Mouse (Mus musculus) kidney, postnatal 25 days (tissue): ENCODE measurements around the gene Bmp10.
A peak's percentile ranks its signal among the peaks of the same experiment; 100 is the strongest.
"Not testable (repeated sequence)": the region's sequence is repeated elsewhere in the genome, so short reads cannot be mapped to it uniquely, and the experiment has no call there.

Experiments
- DNase-seq, 2 experiments: peaks; one replicate each; pipeline ENCODE4 v3.0.0; 2021; ENCODE audit warnings: mixed read lengths in 2 of 2

Bmp10 gene

DNA sequence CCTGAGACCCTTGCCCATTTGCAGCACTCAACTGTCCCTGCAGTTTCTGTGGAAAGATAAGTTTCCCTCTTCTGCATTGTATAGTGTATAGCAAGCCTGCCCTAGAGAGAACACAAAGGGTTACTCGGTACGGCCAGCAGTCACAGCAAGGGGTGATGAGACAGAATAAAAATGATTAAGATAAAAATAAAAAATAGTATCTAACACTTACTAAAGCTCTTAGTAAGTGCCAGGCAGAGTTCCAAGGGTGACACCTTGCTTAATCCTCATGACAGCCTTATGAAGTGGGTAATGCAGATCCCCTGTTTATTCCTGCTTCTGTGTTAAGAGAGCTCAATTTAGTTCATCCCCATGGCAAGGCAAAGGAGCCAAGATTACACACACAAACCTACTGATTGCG is 20.7 kb downstream of the Bmp10 start:
- no peak for DNase-seq

DNA sequence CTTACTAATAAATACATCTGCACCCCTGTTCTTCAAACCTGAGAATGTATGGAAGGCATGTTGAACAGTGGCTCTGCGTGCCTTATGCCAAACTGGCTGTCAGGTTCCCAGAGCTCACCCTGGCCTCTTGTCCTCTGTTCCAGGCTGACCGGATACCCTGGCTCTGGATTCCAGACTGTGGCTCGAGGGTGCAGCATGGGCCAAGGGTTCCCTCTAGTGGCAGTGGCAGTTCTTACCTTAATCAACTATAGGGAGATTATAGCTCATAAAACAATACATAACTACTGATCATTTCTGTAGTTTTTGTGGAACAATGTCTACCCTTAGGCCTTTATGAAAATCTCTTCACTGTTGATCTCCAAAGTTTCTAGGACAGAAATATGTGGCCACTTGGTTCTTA is 22.2 kb downstream of the Bmp10 start:
- peak; percentile 70 to 72 for DNase-seq

DNA sequence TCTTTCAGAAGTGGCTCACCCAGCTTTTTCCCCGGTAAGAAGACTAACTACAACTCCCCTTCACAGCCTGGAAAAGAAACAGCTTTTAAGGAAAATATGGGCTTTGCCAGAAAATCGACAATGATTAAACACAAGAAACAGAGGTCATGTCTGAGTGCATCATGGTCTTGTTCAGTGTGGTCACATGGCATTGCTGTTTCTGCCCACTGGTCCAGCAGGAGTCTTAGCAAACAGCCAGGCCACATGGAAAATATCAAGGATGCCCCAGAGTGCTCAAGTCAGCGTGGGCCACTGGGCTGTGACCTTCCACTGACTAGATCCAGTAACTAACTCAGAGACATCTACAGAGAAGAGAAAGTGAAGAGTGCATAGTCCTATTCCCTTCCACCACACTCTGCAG is 23.0 kb downstream of the Bmp10 start:
- DNase-seq = peak; percentile 28 to 80

DNA sequence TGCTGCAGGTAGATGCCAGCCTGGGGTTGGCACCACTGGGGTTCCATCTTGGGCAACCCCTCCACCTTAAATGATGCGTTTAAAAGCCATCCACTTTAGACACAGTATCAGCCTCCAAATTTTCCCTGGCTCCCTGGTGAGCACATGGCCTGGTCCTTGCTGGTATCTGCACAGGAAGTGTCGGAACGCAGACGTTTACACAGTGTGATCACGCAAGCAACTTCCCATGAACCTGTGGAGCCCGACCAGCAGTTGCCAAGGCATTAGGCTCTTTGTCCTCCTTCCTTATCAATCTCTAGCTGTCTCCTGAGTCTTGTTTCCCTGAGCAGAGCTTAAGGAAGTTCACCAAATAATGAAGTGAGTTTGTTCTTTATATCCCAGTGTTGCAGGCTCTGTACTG is 26.7 kb downstream of the Bmp10 start:
- no peak for DNase-seq

DNA sequence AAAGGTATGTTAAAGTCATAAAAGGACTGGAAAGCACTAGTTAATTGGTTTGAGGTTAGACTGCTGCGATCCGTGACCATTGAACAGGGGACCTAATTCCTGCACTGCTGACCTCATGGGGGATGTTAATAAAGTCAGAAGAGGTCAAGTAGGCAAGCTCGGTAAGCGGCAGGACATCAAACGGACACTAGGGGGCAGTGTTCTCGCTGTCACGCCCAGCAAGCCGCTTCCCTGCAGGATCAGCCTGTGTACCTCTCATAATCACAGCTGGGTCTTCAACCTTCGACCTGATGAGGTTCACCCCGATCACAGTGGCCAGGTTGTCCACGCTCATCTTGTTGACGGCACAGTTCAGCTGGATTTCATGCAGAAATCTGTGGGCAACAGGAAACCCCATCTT is 37.4 kb downstream of the Bmp10 start:
- peak; percentile 77 to 80 for DNase-seq

DNA sequence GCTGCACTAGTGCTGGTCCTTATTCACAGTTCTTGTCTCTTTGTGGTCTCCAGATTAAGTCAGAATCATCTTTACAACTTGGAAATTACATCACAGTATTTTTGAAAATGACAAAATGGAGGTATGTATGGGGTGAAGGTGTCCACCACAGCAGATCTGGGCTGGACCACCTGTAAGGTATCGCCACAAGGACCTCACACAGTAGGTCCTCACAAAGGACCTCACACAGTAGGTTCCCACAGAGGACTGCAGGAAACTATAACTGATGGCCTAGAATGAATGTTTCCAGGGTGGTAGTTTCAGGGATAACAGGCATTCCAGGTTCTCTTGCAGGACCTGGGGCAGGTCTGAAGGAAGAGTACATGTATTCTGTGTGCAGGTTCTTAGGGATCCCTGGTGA is 38.6 kb downstream of the Bmp10 start:
- no peak for DNase-seq

DNA sequence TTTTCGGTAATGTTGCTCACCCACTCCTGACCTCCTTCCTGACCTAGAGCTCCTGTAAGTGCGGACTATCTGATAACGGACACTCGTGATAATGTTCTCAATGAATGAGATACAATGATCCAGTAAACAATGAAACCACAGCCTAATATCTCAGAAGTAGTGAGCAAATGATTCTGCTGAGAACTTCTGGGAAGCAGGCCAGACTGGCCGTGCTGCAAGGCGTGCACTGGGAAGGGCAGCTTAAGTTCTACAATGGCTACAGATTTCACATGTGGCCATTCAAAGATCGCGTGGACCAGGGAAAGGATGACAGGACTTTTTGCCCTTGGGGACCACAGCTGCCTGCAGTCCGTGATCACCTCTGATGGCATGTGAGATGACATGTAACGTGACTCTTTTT is 39.6 kb downstream of the Bmp10 start:
- no peak for DNase-seq

DNA sequence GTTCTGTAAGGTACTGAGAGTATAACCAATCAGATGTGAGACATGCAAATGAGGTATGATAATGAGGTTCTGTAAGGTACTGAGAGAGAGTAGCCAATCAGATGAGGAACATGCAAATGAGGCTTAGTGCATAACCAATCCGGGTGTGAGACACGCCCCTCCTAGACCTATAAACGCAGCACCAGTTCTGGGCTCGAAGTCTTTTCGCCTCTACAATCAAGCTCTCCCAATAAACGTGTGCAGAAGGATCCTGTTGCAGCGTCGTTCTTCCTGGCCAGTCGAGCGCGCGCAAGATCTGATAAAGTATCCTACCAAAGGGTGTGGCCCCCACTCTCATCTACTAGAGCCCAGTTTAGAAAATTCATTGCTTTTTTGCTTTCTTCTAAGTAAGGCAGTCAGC is 41.3 kb downstream of the Bmp10 start:
- DNase-seq = not testable (repeated sequence)

DNA sequence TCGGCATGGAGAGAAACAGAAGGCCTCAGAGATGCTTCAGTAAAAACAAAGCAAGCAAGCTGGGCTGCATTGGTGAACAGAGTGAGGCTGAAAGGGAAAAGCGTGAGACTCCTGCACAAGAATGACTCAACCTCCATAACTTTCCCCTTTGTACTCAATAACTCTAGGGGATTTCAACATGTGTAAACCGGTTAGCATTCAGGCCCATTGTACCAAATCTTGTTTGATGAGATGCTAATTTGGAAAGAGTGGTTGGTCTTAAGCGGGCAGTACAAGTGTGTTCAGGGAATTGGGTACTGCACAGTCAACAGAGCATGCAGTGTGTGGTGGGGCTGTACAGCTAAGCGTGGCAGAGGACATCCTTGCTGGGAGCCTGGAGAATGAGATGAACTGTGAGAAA is 46.4 kb downstream of the Bmp10 start:
- no peak for DNase-seq

DNA sequence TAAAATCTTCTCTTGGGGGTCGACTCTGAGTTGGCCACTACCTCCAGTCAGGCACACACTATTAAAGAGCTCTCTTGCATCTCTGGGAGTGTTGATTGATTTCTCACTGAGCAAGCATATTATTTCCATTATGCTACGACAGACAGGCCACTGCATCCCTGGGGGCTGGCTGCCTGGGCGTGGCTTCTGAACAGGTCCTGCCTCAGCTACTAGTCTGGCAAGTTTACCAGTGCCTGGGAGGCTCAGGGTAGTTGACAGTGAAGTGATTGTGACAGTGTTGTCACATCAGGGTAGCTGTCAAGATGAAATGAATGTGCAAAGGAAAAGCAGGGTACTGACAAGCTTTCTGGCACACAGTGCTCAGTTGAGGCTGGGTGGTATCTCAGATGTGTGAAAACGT is 50.1 kb downstream of the Bmp10 start:
- no peak for DNase-seq

DNA sequence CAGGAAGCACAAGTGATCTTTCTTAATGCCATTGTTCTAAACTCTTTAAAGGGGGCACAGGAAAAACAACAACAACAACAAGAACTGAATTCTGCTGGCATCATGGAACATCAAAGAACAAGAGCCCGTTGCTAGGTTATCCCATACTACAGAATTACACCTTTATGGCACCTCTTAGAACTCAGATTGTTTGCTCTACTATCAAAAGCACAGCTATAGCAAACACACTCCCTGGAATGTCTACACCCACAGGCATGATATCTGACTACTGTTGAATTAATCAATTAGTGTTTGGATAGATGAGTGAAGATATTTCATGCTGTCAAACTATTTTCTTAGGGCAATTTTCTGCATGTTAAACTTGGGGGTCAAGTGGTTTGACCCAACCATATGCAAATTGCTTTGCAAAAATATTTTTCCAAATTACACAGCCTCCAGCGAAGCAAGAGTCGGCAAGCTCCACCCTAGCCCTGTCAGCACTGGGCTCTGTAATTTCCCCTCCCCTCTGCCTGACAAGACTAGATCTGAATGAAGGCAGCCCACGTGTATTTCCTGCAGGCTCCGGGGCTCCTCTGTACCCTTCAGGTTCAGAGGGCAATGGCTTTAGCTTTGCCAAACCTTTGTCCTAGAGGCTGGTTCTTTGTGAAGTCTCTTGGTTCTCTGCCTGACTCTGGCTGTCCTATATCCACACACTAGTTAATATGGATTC is 50.7 kb downstream of the Bmp10 start:
- no peak for DNase-seq

DNA sequence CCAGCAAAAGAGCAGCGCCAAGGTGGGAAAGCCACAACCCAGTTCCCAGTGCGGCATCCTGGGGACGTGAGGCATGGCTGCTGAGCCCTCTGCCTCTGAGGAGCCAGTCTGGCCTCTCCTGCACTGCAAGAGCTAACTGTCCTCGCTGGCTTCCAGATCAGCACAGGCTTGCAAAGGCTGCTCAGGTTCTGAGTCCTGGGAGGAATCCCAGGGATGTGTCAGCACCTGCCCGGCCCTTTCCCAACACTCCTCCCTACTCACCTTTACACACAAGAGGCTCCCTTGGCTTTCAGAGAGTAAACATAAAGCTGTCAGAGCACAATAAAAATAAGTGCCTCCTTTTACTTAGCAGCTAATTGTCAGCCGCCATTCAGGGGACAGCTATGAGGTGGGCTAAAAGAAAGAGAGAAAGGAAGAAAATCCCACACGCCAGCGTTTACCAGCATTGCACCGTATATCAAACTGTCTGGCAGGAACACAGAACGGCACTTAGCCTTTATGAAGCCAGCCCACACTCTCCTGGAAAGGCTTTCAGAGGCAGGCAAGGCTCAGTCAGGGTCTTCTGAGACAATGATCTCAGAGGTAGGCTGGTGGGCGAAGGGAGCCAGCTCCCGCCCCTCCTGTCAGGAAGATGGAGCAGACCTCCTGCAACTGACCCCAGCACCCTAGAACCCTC is 54.6 kb downstream of the Bmp10 start:
- DNase-seq = no peak

DNA sequence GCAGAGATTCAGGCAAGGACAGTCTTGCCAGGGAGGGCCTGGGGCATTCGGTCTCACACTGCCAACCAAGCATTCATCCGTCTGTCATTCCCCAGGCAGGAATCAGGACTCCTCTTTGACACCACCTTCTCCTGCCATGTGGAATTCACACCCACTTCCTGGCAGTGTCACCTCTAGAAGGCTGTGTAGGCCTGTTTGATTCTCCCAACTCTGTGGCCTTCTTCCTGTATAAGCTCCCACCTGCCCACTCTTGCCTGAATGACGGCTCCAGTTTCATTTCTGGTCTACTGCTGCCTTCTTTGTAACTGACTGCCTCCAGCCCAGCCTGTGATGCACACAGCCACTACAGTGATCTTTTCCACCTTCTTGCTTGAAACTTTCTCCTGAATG is 55.1 kb downstream of the Bmp10 start:
- DNase-seq = no peak

DNA sequence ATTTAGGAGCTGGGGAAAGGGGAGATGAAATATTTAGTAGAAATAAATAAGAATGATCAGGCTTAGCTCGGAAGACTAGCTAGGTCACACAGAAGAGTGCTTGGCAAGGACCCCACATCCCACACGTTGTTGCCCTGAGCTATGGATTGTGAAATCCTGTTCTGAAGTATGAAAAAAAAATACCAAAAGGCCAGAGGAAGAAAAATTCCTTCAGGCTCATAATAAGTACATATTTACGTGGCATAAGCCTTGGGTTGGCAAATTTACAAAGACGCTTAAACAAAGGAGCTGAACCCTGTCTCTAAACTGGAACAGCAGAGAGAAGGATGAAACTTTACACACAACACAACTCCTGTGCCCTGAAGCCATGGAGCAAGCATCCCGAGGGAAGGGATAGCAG is 56.0 kb downstream of the Bmp10 start:
- no peak for DNase-seq
